Mouse (Mus musculus) thymus, postnatal 4 days (tissue): ENCODE measurements around the gene Olfr1307.

Source experiments
- DNase-seq: peaks from one replicate; pipeline ENCODE4 v3.0.0; 2021

The Olfr1307 gene

DNA sequence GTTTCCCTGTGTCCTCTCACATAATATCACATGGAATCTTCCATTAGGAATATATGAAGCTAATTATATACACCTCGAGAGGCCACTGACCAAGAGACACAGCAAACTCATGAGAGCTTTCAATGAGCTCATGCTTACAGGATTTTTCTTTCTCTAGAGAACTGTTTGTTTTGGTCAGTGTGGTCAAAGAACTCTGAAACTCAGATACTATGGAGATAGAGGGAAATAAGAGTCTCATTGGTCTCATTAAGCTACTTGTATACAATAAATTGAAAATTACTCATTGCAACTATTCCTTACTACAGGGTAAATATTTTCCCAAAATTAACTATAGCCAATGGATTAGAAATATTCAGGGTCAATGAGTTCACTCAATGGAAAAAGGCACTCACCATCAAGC, at the start of gene Olfr1307:
Olfr1307 (minus strand) TSS at position 101 of the 400 bp plus-strand sequence.
- DNase-seq: no peak

DNA sequence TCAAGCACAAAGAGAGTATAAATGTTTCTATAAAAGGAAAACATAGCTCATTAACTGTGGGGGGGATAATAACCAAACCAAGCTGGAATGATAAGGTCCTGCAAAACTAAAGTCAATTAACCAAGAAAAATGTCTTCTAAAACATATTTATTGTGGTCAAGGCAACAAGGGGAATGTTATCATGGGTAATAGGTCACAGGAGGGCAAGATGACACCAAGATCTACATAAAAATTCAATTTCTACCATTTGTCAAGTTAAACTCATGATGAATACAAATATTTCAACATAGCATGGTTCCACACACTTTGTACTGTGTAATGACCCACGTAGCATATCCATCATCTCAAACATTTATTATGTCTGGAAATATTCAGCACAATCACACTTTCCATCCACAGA, 40.9 kb upstream of the Olfr1307 start, which contains the start of gene Olfr1309:
Olfr1309 (minus strand) TSS at position 101 of the 400 bp plus-strand sequence.
- no peak for DNase-seq

DNA sequence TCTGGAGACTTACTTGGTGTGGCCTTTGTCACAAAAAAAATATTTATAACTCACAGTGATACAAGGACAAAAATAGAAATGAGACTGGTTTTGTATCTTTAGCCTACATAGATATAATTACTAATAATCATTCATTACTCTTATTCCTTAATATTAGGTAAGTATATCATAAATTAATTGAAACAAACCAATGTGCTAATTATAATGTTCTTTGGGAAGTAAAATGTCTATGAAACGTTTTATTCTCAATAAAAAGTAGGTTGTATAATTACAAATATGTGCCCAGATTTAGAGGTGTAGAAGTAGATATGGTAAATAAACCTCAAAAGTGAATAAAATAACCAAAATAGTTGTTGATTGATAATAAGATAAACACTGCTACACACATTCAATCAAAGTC, 15.6 kb upstream of the Olfr1307 start, which contains the start of gene Olfr1308:
Olfr1308 (minus strand) TSS at position 101 of the 400 bp plus-strand sequence.
- no peak for DNase-seq

GRCm38 (mm10) chr2:111916171-111916570, 33.1 kb downstream of the Olfr1307 start, which contains the start of gene Olfr1306:
Gene Olfr1306 (minus strand): TSS chr2:111916271.
- DNase-seq: no peak
